Mouse (Mus musculus): ENCODE results near the gene Vsig8. TPM values are rescaled to one million over a fixed set of nuclear protein-coding genes. Genes with fewer than 3 reads are reported as not detected.

Gene Vsig8
- polyA plus RNA-seq, 1 experiment: not detected

DNA sequence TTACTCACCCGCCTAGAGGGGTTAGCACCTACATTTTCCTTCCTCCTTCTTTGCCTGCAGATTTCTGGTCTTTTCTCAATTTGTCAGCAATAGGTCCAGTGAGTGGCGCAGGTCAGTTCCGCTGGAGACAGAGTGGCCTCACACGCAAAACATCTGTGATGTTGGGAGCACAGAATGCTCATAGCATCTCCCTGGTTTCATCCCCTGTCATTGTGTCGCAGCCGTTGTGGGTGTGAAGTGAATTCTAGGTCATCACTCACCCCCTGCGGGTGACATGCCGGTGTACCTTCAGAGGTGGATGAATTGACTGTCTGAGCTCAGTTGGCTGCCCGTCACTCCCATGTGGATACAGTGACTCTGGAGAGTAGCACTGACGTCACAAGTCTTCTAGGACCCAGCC is 55.6 kb downstream of the Vsig8 start:
- H3K4me3 ChIP-seq: no peak overlapping the region
- TF ChIP-seq POLR2AphosphoS2 (IDR thresholded peaks at IDR 0.05; ENCODE audit: insufficient read length, low read depth) (no peak), CEBPB (IDR thresholded peaks at IDR 0.05; ENCODE audit: insufficient read depth, poor library complexity, severe bottlenecking) (no peak), MAX (IDR thresholded peaks at IDR 0.05; ENCODE audit: low read depth) (no peak), POLR2A (IDR thresholded peaks at IDR 0.05; ENCODE audit: insufficient read length, low read depth) (no peak), MYOG (IDR thresholded peaks at IDR 0.05; ENCODE audit: control insufficient read depth in 1 of 3, insufficient read depth in 1 of 3, insufficient read length in 2 of 3, low read depth in 2 of 3) (no peak), REST (IDR thresholded peaks at IDR 0.05; ENCODE audit: insufficient read depth, insufficient read length) (no peak), SRF (IDR thresholded peaks at IDR 0.05; ENCODE audit: control insufficient read depth, insufficient read length, low read depth) (no peak), MYOD1 (IDR thresholded peaks at IDR 0.05; ENCODE audit: control insufficient read depth in 1 of 3, insufficient read length in 2 of 3, low read depth in 2 of 3) (no peak), E2F4 (IDR thresholded peaks at IDR 0.05; ENCODE audit: insufficient read depth) (no peak), USF1 (IDR thresholded peaks at IDR 0.05; ENCODE audit: low read depth) (no peak), TCF3 (IDR thresholded peaks at IDR 0.05; ENCODE audit: insufficient read length, low read depth) (no peak), TCF12 (IDR thresholded peaks at IDR 0.05; ENCODE audit: insufficient read depth, poor library complexity, severe bottlenecking) (no peak)
- H3K36me3 ChIP-seq (ENCODE audit: control insufficient read depth, insufficient read depth): no peaks in the 10 kb centered on the region
- H3ac ChIP-seq (ENCODE audit: control insufficient read depth, insufficient read length): no peak overlapping the region
- H3K27me3 ChIP-seq (ENCODE audit: control insufficient read depth, insufficient read depth, insufficient read length): peaks cover 11% of the 10 kb centered on the region
- H3K79me2 ChIP-seq (ENCODE audit: control insufficient read depth, insufficient read depth): no peaks in the 10 kb centered on the region
- H3K4me2 ChIP-seq (ENCODE audit: low read depth): no peak overlapping the region

DNA sequence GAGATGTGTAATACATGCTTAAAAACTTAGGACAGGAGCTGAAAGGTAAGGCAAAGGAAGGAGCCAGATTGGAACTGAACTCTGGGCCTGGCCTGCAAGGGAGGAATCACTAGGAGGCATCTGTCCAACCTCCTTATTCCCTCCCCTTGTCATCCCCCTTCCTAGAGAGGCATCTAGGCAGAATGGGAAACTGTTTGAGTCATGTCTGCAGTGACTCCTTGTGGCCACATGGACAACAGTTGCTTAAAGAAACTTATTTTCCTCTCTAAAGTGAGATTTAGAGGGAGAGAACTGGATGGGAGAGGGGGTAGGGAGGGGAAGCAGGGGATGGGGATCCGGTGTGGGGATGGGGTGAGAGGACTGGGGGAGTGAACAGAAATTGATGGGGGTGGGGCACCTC is 57.0 kb downstream of the Vsig8 start:
- no peak for TF ChIP-seq TCF3 (IDR thresholded peaks at IDR 0.05; ENCODE audit: insufficient read length, low read depth)
- TF ChIP-seq USF1 (IDR thresholded peaks at IDR 0.05; ENCODE audit: low read depth): no peak
- no peak for TF ChIP-seq POLR2AphosphoS2 (IDR thresholded peaks at IDR 0.05; ENCODE audit: insufficient read length, low read depth)
- TF ChIP-seq REST (IDR thresholded peaks at IDR 0.05; ENCODE audit: insufficient read depth, insufficient read length): no peak
- no peak for TF ChIP-seq E2F4 (IDR thresholded peaks at IDR 0.05; ENCODE audit: insufficient read depth)
- no peak for TF ChIP-seq MYOD1 (IDR thresholded peaks at IDR 0.05; ENCODE audit: control insufficient read depth in 1 of 3, insufficient read length in 2 of 3, low read depth in 2 of 3)
- no peak for TF ChIP-seq TCF12 (IDR thresholded peaks at IDR 0.05; ENCODE audit: insufficient read depth, poor library complexity, severe bottlenecking)
- no peak for TF ChIP-seq MYOG (IDR thresholded peaks at IDR 0.05; ENCODE audit: control insufficient read depth in 1 of 3, insufficient read depth in 1 of 3, insufficient read length in 2 of 3, low read depth in 2 of 3)
- TF ChIP-seq SRF (IDR thresholded peaks at IDR 0.05; ENCODE audit: control insufficient read depth, insufficient read length, low read depth): no peak
- H3K79me2 ChIP-seq (ENCODE audit: control insufficient read depth, insufficient read depth): no peaks in the 10 kb centered on the region

More for the DNA sequence above, 57.0 kb downstream of the Vsig8 start:
- no peak overlapping the region for H3ac ChIP-seq (ENCODE audit: control insufficient read depth, insufficient read length)
- peaks cover 11% of the 10 kb centered on the region for H3K27me3 ChIP-seq (ENCODE audit: control insufficient read depth, insufficient read depth, insufficient read length)
- no peak overlapping the region for H3K4me2 ChIP-seq (ENCODE audit: low read depth)
- H3K36me3 ChIP-seq (ENCODE audit: control insufficient read depth, insufficient read depth): no peaks in the 10 kb centered on the region
- H3K4me3 ChIP-seq: no peak overlapping the region

Other genes with a start within 250 kb of the Vsig8 start
- gene Kcnj9, start 226.6 kb upstream of the Vsig8 start, polyA plus RNA-seq (2012; fragmentation: generic; extraction: Trizol): 0.01 TPM
- gene Kcnj10, start 214.7 kb upstream of the Vsig8 start, polyA plus RNA-seq (2012; fragmentation: generic; extraction: Trizol): not detected
- 2.7 TPM for gene Pigm, start 179.4 kb upstream of the Vsig8 start, polyA plus RNA-seq (2012; fragmentation: generic; extraction: Trizol)
- 4.7 TPM for gene Slamf9, start 80.6 kb upstream of the Vsig8 start, polyA plus RNA-seq (2012; fragmentation: generic; extraction: Trizol)
- 0.77 TPM for gene Igsf9, start 74.2 kb upstream of the Vsig8 start, polyA plus RNA-seq (2012; fragmentation: generic; extraction: Trizol)
- 393 TPM for gene Tagln2, start 55.9 kb upstream of the Vsig8 start, polyA plus RNA-seq (2012; fragmentation: generic; extraction: Trizol)
- gene Cfap45, start 35.1 kb upstream of the Vsig8 start, polyA plus RNA-seq (2012; fragmentation: generic; extraction: Trizol): not detected
- not detected for gene Slamf8, start 34.6 kb downstream of the Vsig8 start, polyA plus RNA-seq (2012; fragmentation: generic; extraction: Trizol)
- gene Fcrl6, start 46.6 kb downstream of the Vsig8 start, polyA plus RNA-seq (2012; fragmentation: generic; extraction: Trizol): not detected
- 1.9 TPM for gene Dusp23, start 77.0 kb downstream of the Vsig8 start, polyA plus RNA-seq (2012; fragmentation: generic; extraction: Trizol)
- gene Crp, start 142.1 kb downstream of the Vsig8 start, polyA plus RNA-seq (2012; fragmentation: generic; extraction: Trizol): not detected